Mouse (Mus musculus): ENCODE measurements around the gene Acot5. TPM values are rescaled to one million over a fixed set of nuclear protein-coding genes. Genes with fewer than 3 reads are reported as not detected.
"Not testable (repeated sequence)": the region's sequence is repeated elsewhere in the genome, so short reads cannot be mapped to it uniquely, and the experiment has no call there.

Gene Acot5
- not detected in 2 replicates for total RNA-seq (2014; fragmentation: Nextera tagmentation)
- not detected in 2 replicates for total RNA-seq (2017)

GRCm38 (mm10) chr12:84068986-84069385, at the start of gene Acot5:
Acot5 (plus strand) TSS chr12:84069325.
- ATAC-seq (replicated peaks; ENCODE audit: poor library complexity, severe bottlenecking), result no peak

- ATAC-seq (replicated peaks; ENCODE audit: poor library complexity, severe bottlenecking), result peak; percentile 74
Measured at GRCm38 (mm10) chr12:84020528-84020927, 48.6 kb upstream of the Acot5 start.

GRCm38 (mm10) chr12:84022266-84022665, 46.9 kb upstream of the Acot5 start:
- not testable (repeated sequence) for ATAC-seq (replicated peaks; ENCODE audit: poor library complexity, severe bottlenecking)

GRCm38 (mm10) chr12:84023052-84023745, 45.9 kb upstream of the Acot5 start:
- peak; percentile 65 for ATAC-seq (replicated peaks; ENCODE audit: poor library complexity, severe bottlenecking)

GRCm38 (mm10) chr12:84025888-84026287, 43.2 kb upstream of the Acot5 start:
- no peak for ATAC-seq (replicated peaks; ENCODE audit: poor library complexity, severe bottlenecking)

- not testable (repeated sequence) for ATAC-seq (replicated peaks; ENCODE audit: poor library complexity, severe bottlenecking)
Measured at GRCm38 (mm10) chr12:84028328-84028727, 40.8 kb upstream of the Acot5 start.

GRCm38 (mm10) chr12:84029043-84029442, 40.1 kb upstream of the Acot5 start:
- not testable (repeated sequence) for ATAC-seq (replicated peaks; ENCODE audit: poor library complexity, severe bottlenecking)

GRCm38 (mm10) chr12:84030659-84031332, 38.3 kb upstream of the Acot5 start:
- ATAC-seq (replicated peaks; ENCODE audit: poor library complexity, severe bottlenecking), result peak; percentile 91

- ATAC-seq (replicated peaks; ENCODE audit: poor library complexity, severe bottlenecking), result no peak
Measured at GRCm38 (mm10) chr12:84032854-84033253, 36.3 kb upstream of the Acot5 start.

GRCm38 (mm10) chr12:84033302-84033701, 35.8 kb upstream of the Acot5 start:
- ATAC-seq (replicated peaks; ENCODE audit: poor library complexity, severe bottlenecking), result 0 out of 2 replicates have a peak, but pooled peaks have one; percentile 9

GRCm38 (mm10) chr12:84034108-84034507, 35.0 kb upstream of the Acot5 start:
- ATAC-seq (replicated peaks; ENCODE audit: poor library complexity, severe bottlenecking), result peak; percentile 60

GRCm38 (mm10) chr12:84038241-84038640, 30.9 kb upstream of the Acot5 start, which contains the start of gene Acot4:
Acot4 (plus strand) TSS chr12:84038379.
- ATAC-seq (replicated peaks; ENCODE audit: poor library complexity, severe bottlenecking), result peak; percentile 48

- not testable (repeated sequence) for ATAC-seq (replicated peaks; ENCODE audit: poor library complexity, severe bottlenecking)
Measured at GRCm38 (mm10) chr12:84038691-84039111, 30.4 kb upstream of the Acot5 start, which contains the start of gene Gm49366. Gm49366 (plus strand) TSS chr12:84038935.

GRCm38 (mm10) chr12:84042248-84042647, 26.9 kb upstream of the Acot5 start:
- ATAC-seq (replicated peaks; ENCODE audit: poor library complexity, severe bottlenecking), result no peak

- no peak for ATAC-seq (replicated peaks; ENCODE audit: poor library complexity, severe bottlenecking)
Measured at GRCm38 (mm10) chr12:84044045-84044444, 25.1 kb upstream of the Acot5 start.

- no peak for ATAC-seq (replicated peaks; ENCODE audit: poor library complexity, severe bottlenecking)
Measured at GRCm38 (mm10) chr12:84046906-84047305, 22.2 kb upstream of the Acot5 start.

GRCm38 (mm10) chr12:84050744-84051143, 18.4 kb upstream of the Acot5 start:
- not testable (repeated sequence) for ATAC-seq (replicated peaks; ENCODE audit: poor library complexity, severe bottlenecking)

- no peak for ATAC-seq (replicated peaks; ENCODE audit: poor library complexity, severe bottlenecking)
Measured at GRCm38 (mm10) chr12:84051937-84052474, 17.1 kb upstream of the Acot5 start, which contains the start of gene Acot3. Acot3 (plus strand) TSS chr12:84052144.

GRCm38 (mm10) chr12:84052609-84053008, 16.5 kb upstream of the Acot5 start:
- ATAC-seq (replicated peaks; ENCODE audit: poor library complexity, severe bottlenecking), result no peak

- ATAC-seq (replicated peaks; ENCODE audit: poor library complexity, severe bottlenecking), result no peak
Measured at GRCm38 (mm10) chr12:84053173-84053572, 16.0 kb upstream of the Acot5 start.
